ENCODE assay signal across 30 mouse cellular contexts in genomic region chrX:7571565-7572136, GRCm38 (mm10). TPM values are rescaled to one million over a fixed set of nuclear protein-coding genes. Genes with fewer than 3 reads are reported as not detected.
DNase-seq lines count a peak whose midpoint lies in the region; ATAC-seq and TF ChIP-seq lines count a peak whose summit lies in the region.
"Had no signal": no experiment of that assay in that cellular context is flagged by ENCODE, and none has a peak within 500 bp of the region (broad histone marks: within the 10 kb centered on the region; RNA-seq: fewer than 3 reads in every experiment).

No protein-coding gene starts in this region.

- H3K36me3 ChIP-seq in forebrain, embryonic 13.5 days (ENCODE audit: poor library complexity, severe bottlenecking): no peaks in the 10 kb centered on the region
- H3K36me3 ChIP-seq in forebrain, embryonic 15.5 days: no peaks in the 10 kb centered on the region
- H3K36me3 ChIP-seq in lung, embryonic 15.5 days: no peaks in the 10 kb centered on the region
- H3K36me3 ChIP-seq in MEL (ENCODE audit: control insufficient read depth in 1 of 2, insufficient read depth in 2 of 2, low read length in 2 of 2): peaks cover 0 to 26% of the 10 kb centered on the region in 2 experiments; a peak in 2 of 4 replicates
- no peaks in the 10 kb centered on the region for H3K36me3 ChIP-seq in liver, postnatal 0 days (replicated peaks; ENCODE audit: insufficient read depth, low read length)
- no peaks in the 10 kb centered on the region for H3K36me3 ChIP-seq in kidney, embryonic 15.5 days
- H3K36me3 ChIP-seq: embryonic facial prominence, embryonic 13.5 days; forebrain, embryonic 12.5 days; heart, embryonic 10.5 days; hindbrain, embryonic 10.5 days; midbrain, embryonic 15.5 days had no signal

- H3K4me3 ChIP-seq in forebrain, embryonic 13.5 days: no peak overlapping the region
- no peak overlapping the region for H3K4me3 ChIP-seq in forebrain, embryonic 15.5 days
- H3K4me3 ChIP-seq in lung, embryonic 15.5 days: no peak overlapping the region
- H3K4me3 ChIP-seq in MEL (ENCODE audit: control insufficient read depth in 1 of 2, insufficient read depth in 1 of 2, low read depth in 2 of 2, low read length in 2 of 2): peak overlapping the region in 1 of 2 experiments; percentile 78; a peak in 1 of 4 replicates
- H3K4me3 ChIP-seq in liver, postnatal 0 days (ENCODE audit: low read depth, low read length): no peak overlapping the region
- H3K4me3 ChIP-seq in kidney, embryonic 15.5 days (replicated peaks): no peak overlapping the region
- H3K4me3 ChIP-seq: embryonic facial prominence, embryonic 13.5 days; forebrain, embryonic 12.5 days; gastrocnemius, adult 2 months; hindbrain, embryonic 10.5 days; midbrain, embryonic 15.5 days had no signal

- WGBS in forebrain, embryonic 13.5 days: 94% methylated on average over 9 of the region's 9 CpGs
- WGBS in forebrain, embryonic 15.5 days: 94% methylated on average over 9 of the region's 9 CpGs
- 85% methylated on average over 9 of the region's 9 CpGs for WGBS in lung, embryonic 15.5 days
- WGBS in liver, postnatal 0 days (ENCODE audit: insufficient replicate concordance): 69% methylated on average over 9 of the region's 9 CpGs
- 89% methylated on average over 9 of the region's 9 CpGs for WGBS in kidney, embryonic 15.5 days

- H3K4me2 ChIP-seq in forebrain, embryonic 13.5 days: 0 out of 2 replicates have a peak overlapping the region, but pooled peaks have one; percentile 65
- H3K4me2 ChIP-seq in forebrain, embryonic 15.5 days (replicated peaks): no peak overlapping the region
- peak overlapping the region; percentile 71; the same call in 1 of the 2 replicates for H3K4me2 ChIP-seq in lung, embryonic 15.5 days
- H3K4me2 ChIP-seq in liver, postnatal 0 days (ENCODE audit: low read depth, low read length): peak overlapping the region; percentile 85; the same call in 1 of the 2 replicates
- no peak overlapping the region for H3K4me2 ChIP-seq in kidney, embryonic 15.5 days

- DNase-seq in lung, postnatal 25 days (ENCODE audit: low spot score): no peak
- DNase-seq in MEL (ENCODE audit: low read depth, low spot score): peak; percentile 77
- DNase-seq in liver, postnatal 0 days: no peak
- no peak for DNase-seq in adrenal gland, adult 8-10 months
- DNase-seq: adrenal gland, postnatal 10 days; cerebellum, adult 2 months; cerebellum, postnatal 25 days; embryo, embryonic 11 days; gastrocnemius, adult 2 months; kidney, adult 8-10 months; kidney, postnatal 14 days; left cerebral cortex, postnatal 4 days; lung, embryonic 14.5 days; lung, postnatal 4 days had no signal

- H3K9ac ChIP-seq in forebrain, embryonic 13.5 days: no peak overlapping the region
- H3K9ac ChIP-seq in forebrain, embryonic 15.5 days (replicated peaks): no peak overlapping the region
- H3K9ac ChIP-seq in lung, embryonic 15.5 days: no peak overlapping the region
- peak overlapping the region; percentile 97; the same call in 1 of the 2 replicates for H3K9ac ChIP-seq in MEL (ENCODE audit: control insufficient read depth, low read depth, low read length, poor library complexity, severe bottlenecking)
- H3K9ac ChIP-seq in liver, postnatal 0 days (replicated peaks): no peak overlapping the region
- no peak overlapping the region for H3K9ac ChIP-seq in kidney, embryonic 15.5 days
- H3K9ac ChIP-seq: embryonic facial prominence, embryonic 13.5 days; forebrain, embryonic 12.5 days; lung, embryonic 14.5 days; midbrain, embryonic 15.5 days had no signal

- TF ChIP-seq RAD21 in MEL (IDR thresholded peaks at IDR 0.05; ENCODE audit: low read depth, low read length): no peak

- peaks cover 14% of the 10 kb centered on the region for H3K79me2 ChIP-seq in MEL (ENCODE audit: control insufficient read depth, insufficient read depth, low read length, poor library complexity)

- H3K27me3 ChIP-seq in forebrain, embryonic 13.5 days: no peaks in the 10 kb centered on the region
- no peaks in the 10 kb centered on the region for H3K27me3 ChIP-seq in forebrain, embryonic 15.5 days
- no peaks in the 10 kb centered on the region for H3K27me3 ChIP-seq in lung, embryonic 15.5 days
- H3K27me3 ChIP-seq in MEL (ENCODE audit: control insufficient read depth in 1 of 2, insufficient read depth in 2 of 2, low read length in 2 of 2): no peaks in the 10 kb centered on the region
- no peaks in the 10 kb centered on the region for H3K27me3 ChIP-seq in liver, postnatal 0 days (ENCODE audit: insufficient read depth, low read length)
- H3K27me3 ChIP-seq in kidney, embryonic 15.5 days: no peaks in the 10 kb centered on the region
- H3K27me3 ChIP-seq: embryonic facial prominence, embryonic 13.5 days; forebrain, embryonic 12.5 days; midbrain, embryonic 15.5 days had no signal

- H3K9me3 ChIP-seq in forebrain, embryonic 13.5 days (replicated peaks): no peaks in the 10 kb centered on the region
- H3K9me3 ChIP-seq in forebrain, embryonic 15.5 days: no peaks in the 10 kb centered on the region
- no peaks in the 10 kb centered on the region for H3K9me3 ChIP-seq in lung, embryonic 15.5 days
- no peaks in the 10 kb centered on the region for H3K9me3 ChIP-seq in MEL (replicated peaks; ENCODE audit: insufficient read depth, low read length)
- H3K9me3 ChIP-seq in liver, postnatal 0 days (ENCODE audit: low read length): no peaks in the 10 kb centered on the region
- no peaks in the 10 kb centered on the region for H3K9me3 ChIP-seq in kidney, embryonic 15.5 days (replicated peaks)
- H3K9me3 ChIP-seq: embryonic facial prominence, embryonic 13.5 days; forebrain, embryonic 12.5 days; heart, embryonic 10.5 days; midbrain, embryonic 15.5 days had no signal

- TF ChIP-seq CTCF in MEL (IDR thresholded peaks at IDR 0.05 in 2 of 3, conservative IDR thresholded peaks at IDR 0.05 in 1 of 3; ENCODE audit: control insufficient read depth in 1 of 3, insufficient read depth in 1 of 3, low read depth in 2 of 3, low read length in 3 of 3, poor library complexity in 1 of 3, severe bottlenecking in 1 of 3): no peak
- TF ChIP-seq CTCF in liver, postnatal 0 days (IDR thresholded peaks at IDR 0.05; ENCODE audit: low read depth): no peak

- H3K27ac ChIP-seq in forebrain, embryonic 13.5 days: no peak overlapping the region
- H3K27ac ChIP-seq in forebrain, embryonic 15.5 days (replicated peaks): no peak overlapping the region
- no peak overlapping the region for H3K27ac ChIP-seq in lung, embryonic 15.5 days
- H3K27ac ChIP-seq in MEL (ENCODE audit: control insufficient read depth, low read depth, low read length): peak overlapping the region; percentile 17; the same call in 1 of the 2 replicates
- H3K27ac ChIP-seq in liver, postnatal 0 days (ENCODE audit: low read depth): no peak overlapping the region
- H3K27ac ChIP-seq in kidney, embryonic 15.5 days: no peak overlapping the region
- H3K27ac ChIP-seq: embryonic facial prominence, embryonic 13.5 days; forebrain, embryonic 12.5 days; gastrocnemius, adult 2 months; heart, embryonic 10.5 days; hindbrain, embryonic 10.5 days; midbrain, embryonic 15.5 days had no signal

- 0 out of 4 replicates have a peak, but pooled peaks of 1 of the 2 experiments have one; percentile 26 for TF ChIP-seq POLR2A in MEL (IDR thresholded peaks at IDR 0.05; ENCODE audit: control insufficient read depth in 1 of 2, insufficient read depth in 1 of 2, low read depth in 1 of 2, low read length in 2 of 2, poor library complexity in 1 of 2)

- no peak for ATAC-seq in forebrain, embryonic 13.5 days
- no peak for ATAC-seq in forebrain, embryonic 15.5 days (replicated peaks)
- no peak for ATAC-seq in lung, embryonic 15.5 days (ENCODE audit: borderline replicate concordance, extremely low read depth, low FRiP score, low TSS enrichment)
- ATAC-seq in liver, postnatal 0 days: no peak
- ATAC-seq in kidney, embryonic 15.5 days (replicated peaks; ENCODE audit: low FRiP score): no peak
- ATAC-seq: midbrain, embryonic 15.5 days had no signal

- TF ChIP-seq EP300 in MEL (IDR thresholded peaks at IDR 0.05; ENCODE audit: low read depth in 1 of 2, low read length in 2 of 2): peak in 1 of 2 experiments; percentile 28; a peak in 1 of 4 replicates
- no peak for TF ChIP-seq EP300 in liver, postnatal 0 days (IDR thresholded peaks at IDR 0.05; ENCODE audit: low read depth)

- peaks cover 29% of the 10 kb centered on the region for H3K4me1 ChIP-seq in forebrain, embryonic 13.5 days
- peaks cover 18% of the 10 kb centered on the region for H3K4me1 ChIP-seq in forebrain, embryonic 15.5 days
- H3K4me1 ChIP-seq in lung, embryonic 15.5 days: peaks cover 19% of the 10 kb centered on the region
- H3K4me1 ChIP-seq in MEL (ENCODE audit: control insufficient read depth in 1 of 2, insufficient read depth in 2 of 2, low read length in 2 of 2): peaks cover 23 to 51% of the 10 kb centered on the region in 2 experiments
- peaks cover 16% of the 10 kb centered on the region for H3K4me1 ChIP-seq in liver, postnatal 0 days (ENCODE audit: insufficient read depth)
- H3K4me1 ChIP-seq in kidney, embryonic 15.5 days: peaks cover 12% of the 10 kb centered on the region; the same call in 1 of the 2 replicates

RNA-seq across cellular contexts. Expression of gene Foxp3, which starts 1.8 kb away (rescaled TPM):
- 0.08 TPM in 1 of 2 replicates, not detected in the other for polyA plus RNA-seq in forebrain, embryonic 13.5 days (2015; fragmentation: Nextera tagmentation; extraction: Ambion mirVana)
- 0.05 and 0.10 TPM in 2 replicates for polyA plus RNA-seq in forebrain, embryonic 15.5 days (2015; fragmentation: Nextera tagmentation; extraction: Ambion mirVana)
- 0.05 TPM in 1 of 2 replicates, not detected in the other for polyA plus RNA-seq in lung, embryonic 15.5 days (2015; fragmentation: Nextera tagmentation; extraction: Ambion mirVana)
- 0.36 and 0.42 TPM in 2 replicates for total RNA-seq in MEL (2012; rRNA removed)
- polyA plus RNA-seq in MEL (2012; ENCODE audit: insufficient read depth in 1 of 2, insufficient read length in 2 of 2, low read depth in 1 of 2, low replicate concordance in 2 of 2, missing spikeins in 1 of 2): under 1 TPM in 1 of 2 experiments, not detected in 1; 0.31 TPM
- polyA plus RNA-seq in liver, postnatal 0 days (2015; fragmentation: Nextera tagmentation; extraction: Ambion mirVana): not detected in 2 replicates
- not detected for total RNA-seq in adrenal gland, adult 8-10 months (2022)
- not detected in 2 replicates for polyA plus RNA-seq in kidney, embryonic 15.5 days (2015; fragmentation: Nextera tagmentation; extraction: Ambion mirVana)
- total RNA-seq: layer of hippocampus, adult 18-20 months; liver, adult 2 months; megakaryocyte-erythroid progenitor cell, adult 5-6 weeks had no signal
- polyA plus RNA-seq: embryonic facial prominence, embryonic 13.5 days; erythroblast, embryonic 14.5 days; heart, embryonic 10.5 days; heart, postnatal 0 days; lung, embryonic 14.5 days had no signal

RNA-seq across cellular contexts. Expression of gene Ppp1r3f, which starts 2.4 kb away (rescaled TPM):
- 3.0 and 3.6 TPM in 2 replicates for polyA plus RNA-seq in forebrain, embryonic 13.5 days (2015; fragmentation: Nextera tagmentation; extraction: Ambion mirVana)
- 4.8 and 4.9 TPM in 2 replicates for polyA plus RNA-seq in forebrain, embryonic 15.5 days (2015; fragmentation: Nextera tagmentation; extraction: Ambion mirVana)
- polyA plus RNA-seq in lung, embryonic 15.5 days (2015; fragmentation: Nextera tagmentation; extraction: Ambion mirVana): 1.9 and 2.2 TPM in 2 replicates
- total RNA-seq in MEL (2012; rRNA removed): 1.6 and 1.7 TPM in 2 replicates
- 1 to 10 TPM in 1 of 2 experiments, not detected in 1; 2.0 TPM for polyA plus RNA-seq in MEL (2012; ENCODE audit: insufficient read depth in 1 of 2, insufficient read length in 2 of 2, low read depth in 1 of 2, low replicate concordance in 2 of 2, missing spikeins in 1 of 2)
- polyA plus RNA-seq in liver, postnatal 0 days (2015; fragmentation: Nextera tagmentation; extraction: Ambion mirVana): 0.26 and 0.35 TPM in 2 replicates
- total RNA-seq in adrenal gland, adult 8-10 months (2022): 10 to 100 TPM in 1 of 4 experiments, 1 to 10 TPM in 3; 4.1 to 10.3 (median 5.8) TPM
- polyA plus RNA-seq in kidney, embryonic 15.5 days (2015; fragmentation: Nextera tagmentation; extraction: Ambion mirVana): 2.0 TPM in 2 replicates

RNA-seq across cellular contexts. Expression of gene Ccdc22, which starts 33.7 kb away (rescaled TPM):
- polyA plus RNA-seq in forebrain, embryonic 13.5 days (2015; fragmentation: Nextera tagmentation; extraction: Ambion mirVana): 36.8 and 38.5 TPM in 2 replicates
- 40.5 and 42.4 TPM in 2 replicates for polyA plus RNA-seq in forebrain, embryonic 15.5 days (2015; fragmentation: Nextera tagmentation; extraction: Ambion mirVana)
- 31.9 and 32.1 TPM in 2 replicates for polyA plus RNA-seq in lung, embryonic 15.5 days (2015; fragmentation: Nextera tagmentation; extraction: Ambion mirVana)
- total RNA-seq in MEL (2012; rRNA removed): 36.1 and 37.8 TPM in 2 replicates
- 10 to 100 TPM in 1 of 2 experiments, not detected in 1; 37.9 TPM for polyA plus RNA-seq in MEL (2012; ENCODE audit: insufficient read depth in 1 of 2, insufficient read length in 2 of 2, low read depth in 1 of 2, low replicate concordance in 2 of 2, missing spikeins in 1 of 2)
- polyA plus RNA-seq in liver, postnatal 0 days (2015; fragmentation: Nextera tagmentation; extraction: Ambion mirVana): 9.9 and 10.5 TPM in 2 replicates
- total RNA-seq in adrenal gland, adult 8-10 months (2022): 10 to 100 TPM; 22.4 to 30.0 (median 27.1) TPM
- 29.9 and 30.5 TPM in 2 replicates for polyA plus RNA-seq in kidney, embryonic 15.5 days (2015; fragmentation: Nextera tagmentation; extraction: Ambion mirVana)

RNA-seq across cellular contexts. Expression of gene Cacna1f, which starts 35.2 kb away (rescaled TPM):
- polyA plus RNA-seq in forebrain, embryonic 13.5 days (2015; fragmentation: Nextera tagmentation; extraction: Ambion mirVana): 0.03 TPM in 2 replicates
- polyA plus RNA-seq in forebrain, embryonic 15.5 days (2015; fragmentation: Nextera tagmentation; extraction: Ambion mirVana): 0.05 and 0.19 TPM in 2 replicates
- polyA plus RNA-seq in lung, embryonic 15.5 days (2015; fragmentation: Nextera tagmentation; extraction: Ambion mirVana): not detected in 2 replicates
- 0.03 TPM in 1 of 2 replicates, not detected in the other for total RNA-seq in MEL (2012; rRNA removed)
- under 1 TPM in 1 of 2 experiments, not detected in 1; 0.17 TPM for polyA plus RNA-seq in MEL (2012; ENCODE audit: insufficient read depth in 1 of 2, insufficient read length in 2 of 2, low read depth in 1 of 2, low replicate concordance in 2 of 2, missing spikeins in 1 of 2)
- 0.05 and 0.07 TPM in 2 replicates for polyA plus RNA-seq in liver, postnatal 0 days (2015; fragmentation: Nextera tagmentation; extraction: Ambion mirVana)
- total RNA-seq in adrenal gland, adult 8-10 months (2022): not detected
- polyA plus RNA-seq in kidney, embryonic 15.5 days (2015; fragmentation: Nextera tagmentation; extraction: Ambion mirVana): 0.04 TPM in 1 of 2 replicates, not detected in the other
- total RNA-seq: adrenal gland, postnatal 10 days; gastrocnemius, adult 2 months; gastrocnemius, postnatal 4 days; layer of hippocampus, adult 18-20 months; megakaryocyte-erythroid progenitor cell, adult 5-6 weeks; neutrophil, adult 5-6 weeks had no signal
- polyA plus RNA-seq: embryonic facial prominence, embryonic 13.5 days; erythroblast, embryonic 14.5 days; forebrain, embryonic 12.5 days; heart, postnatal 0 days; hindbrain, embryonic 10.5 days had no signal

Comparison
In these comparisons a context has a peak if more than half of its experiments do, and no peak if none do; other contexts are left out.
1. H3K4me2 ChIP-seq: peak in forebrain, embryonic 13.5 days (single experiment), lung, embryonic 15.5 days (single experiment) and liver, postnatal 0 days (single experiment); none in forebrain, embryonic 15.5 days (single experiment) and kidney, embryonic 15.5 days (single experiment).